Mouse (Mus musculus): Measurements from ENCODE around the gene BC030870.
A peak's percentile ranks its signal among the peaks of the same experiment; 100 is the strongest.
"Not testable (repeated sequence)": the region's sequence is repeated elsewhere in the genome, so short reads cannot be mapped to it uniquely, and the experiment has no call there.

Gene BC030870

GRCm38 (mm10) chr8:65129199-65129788 lies at the start of gene BC030870:
Gene BC030870, minus strand, starts transcription at chr8:65129563.
- DNase-seq: no peak

GRCm38 (mm10) chr8:65174746-65175476 lies 45.5 kb upstream of the BC030870 start:
- no peak for DNase-seq

GRCm38 (mm10) chr8:65169184-65169583 lies 39.8 kb upstream of the BC030870 start:
- no peak for DNase-seq

GRCm38 (mm10) chr8:65160676-65161075 lies 31.3 kb upstream of the BC030870 start:
- not testable (repeated sequence) for DNase-seq

GRCm38 (mm10) chr8:65159096-65159748 lies 29.9 kb upstream of the BC030870 start:
- no peak for DNase-seq

- no peak for DNase-seq
Measured at GRCm38 (mm10) chr8:65157901-65158300, 28.5 kb upstream of the BC030870 start.

GRCm38 (mm10) chr8:65138830-65139466 lies 9.6 kb upstream of the BC030870 start:
- DNase-seq: no peak

GRCm38 (mm10) chr8:65126454-65126853 lies 2.9 kb downstream of the BC030870 start:
- DNase-seq: no peak

GRCm38 (mm10) chr8:65126014-65126413 lies 3.3 kb downstream of the BC030870 start:
- DNase-seq: no peak

GRCm38 (mm10) chr8:65112092-65112491 lies 17.3 kb downstream of the BC030870 start:
- no peak for DNase-seq

- DNase-seq: peak in 1 of 2 experiments; percentile 3
Measured at GRCm38 (mm10) chr8:65110285-65110691, 19.1 kb downstream of the BC030870 start.

- DNase-seq: no peak
Measured at GRCm38 (mm10) chr8:65108936-65109335, 20.4 kb downstream of the BC030870 start.

GRCm38 (mm10) chr8:65107936-65108718 lies 21.2 kb downstream of the BC030870 start:
- DNase-seq: no peak

- DNase-seq: no peak
Measured at GRCm38 (mm10) chr8:65104041-65104440, 25.3 kb downstream of the BC030870 start.

- no peak for DNase-seq
Measured at GRCm38 (mm10) chr8:65103632-65104031, 25.7 kb downstream of the BC030870 start.

- no peak for DNase-seq
Measured at GRCm38 (mm10) chr8:65099735-65100134, 29.6 kb downstream of the BC030870 start.

- no peak for DNase-seq
Measured at GRCm38 (mm10) chr8:65097760-65098415, 31.5 kb downstream of the BC030870 start.

- no peak for DNase-seq
Measured at GRCm38 (mm10) chr8:65089781-65090180, 39.6 kb downstream of the BC030870 start.

GRCm38 (mm10) chr8:65088120-65088519 lies 41.2 kb downstream of the BC030870 start:
- DNase-seq: no peak

GRCm38 (mm10) chr8:65087711-65088110 lies 41.7 kb downstream of the BC030870 start:
- no peak for DNase-seq

GRCm38 (mm10) chr8:65085680-65086079 lies 43.7 kb downstream of the BC030870 start:
- DNase-seq: no peak

GRCm38 (mm10) chr8:65080731-65081130 lies 48.6 kb downstream of the BC030870 start:
- DNase-seq: no peak

All from thymus, adult 18-20 months (tissue).